Mouse (Mus musculus) megakaryocyte, embryonic 14.5 days (primary cell): ENCODE measurements around the gene Gm13691. TPM values are rescaled to one million over a fixed set of nuclear protein-coding genes. Genes with fewer than 3 reads are reported as not detected.
"Not testable (repeated sequence)": the region's sequence is repeated elsewhere in the genome, so short reads cannot be mapped to it uniquely, and the experiment has no call there.

ENCODE experiments used
- H3K27me3 ChIP-seq: replicated peaks from 2 replicates; pipeline ENCODE3; 2012; ENCODE audit warnings: inconsistent platforms
- H3K36me3 ChIP-seq: replicated peaks from 2 replicates; pipeline ENCODE3; 2012; ENCODE audit warnings: low read length, inconsistent platforms, mixed read lengths
- H3K4me1 ChIP-seq: 2 replicates; pipeline ENCODE4 v1.6.1; 2012; ENCODE audit warnings: inconsistent platforms
- H3K4me3 ChIP-seq: replicated peaks from 2 replicates; pipeline ENCODE3; 2012; ENCODE audit warnings: moderate library complexity, mild to moderate bottlenecking, inconsistent platforms
- H3K9me3 ChIP-seq: 2 replicates; pipeline ENCODE4 v1.6.1; 2012; ENCODE audit warnings: inconsistent platforms
- FLI1 ChIP-seq: IDR thresholded peaks from 2 replicates; pipeline ENCODE4 v1.6.1; 2012; ENCODE audit warnings: low read length, inconsistent platforms, mixed read lengths
- GATA1 ChIP-seq: IDR thresholded peaks from 3 replicates; pipeline ENCODE4 v1.6.1; 2012; ENCODE audit warnings: mixed read lengths, low read length, inconsistent platforms, borderline replicate concordance
- polyA plus RNA-seq: library from polyadenylated mRNA; stranded (reverse); fragments of >175 nt; gene quantifications from 2 replicates; pipeline ENCODE4 v1.2.3, GENCODE M21; 2012; ENCODE audit warnings: low replicate concordance; ENCODE audit not compliant: insufficient read depth

The Gm13691 gene
- polyA plus RNA-seq, 1 experiment, result 0.66 TPM

DNA sequence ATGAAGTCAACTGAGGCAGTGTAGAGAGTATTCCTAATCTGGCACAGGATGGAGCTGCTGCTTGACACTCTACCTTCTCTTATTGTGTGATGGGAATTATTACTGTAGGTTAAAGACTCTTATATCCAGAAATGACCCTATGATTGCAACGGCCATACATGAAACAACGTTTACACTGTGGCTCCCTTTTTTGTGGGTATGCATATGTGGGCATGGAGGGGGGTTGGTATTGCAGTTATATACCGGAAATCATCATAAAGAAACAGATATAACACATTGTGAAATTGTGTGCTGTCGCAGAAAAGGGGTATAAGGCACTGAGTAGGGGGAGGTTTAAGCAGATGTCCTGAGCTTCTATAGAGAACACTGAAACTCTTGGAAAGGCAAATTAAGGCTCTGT lies 45.6 kb downstream of the Gm13691 start:
- H3K4me3 ChIP-seq, result no peak overlapping the region
- TF ChIP-seq FLI1 (no peak), GATA1 (no peak)
- no peaks in the 10 kb centered on the region for H3K36me3 ChIP-seq
- no peaks in the 10 kb centered on the region for H3K9me3 ChIP-seq
- H3K4me1 ChIP-seq, result peaks cover 14% of the 10 kb centered on the region; the same call in 1 of the 2 replicates
- H3K27me3 ChIP-seq, result no peaks in the 10 kb centered on the region

DNA sequence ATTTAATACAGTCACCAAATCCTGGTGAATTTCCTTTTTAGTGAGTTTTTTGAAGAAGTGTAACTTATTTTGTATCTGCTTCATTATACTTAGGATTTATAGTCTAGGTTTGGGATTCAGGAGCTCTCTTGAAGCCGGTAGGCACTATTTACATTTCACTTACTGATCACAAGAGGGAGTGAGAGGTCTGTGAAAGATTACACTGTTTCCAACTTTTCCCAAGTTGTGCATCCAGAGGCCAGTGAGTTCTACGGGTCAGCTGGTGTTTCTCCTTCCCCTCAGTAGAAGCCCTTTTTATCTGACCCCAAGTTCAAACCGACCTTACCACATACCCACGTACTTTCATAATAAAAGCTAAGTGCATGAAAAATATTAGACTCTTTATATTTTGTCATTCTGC lies 47.0 kb downstream of the Gm13691 start:
- TF ChIP-seq FLI1 (no peak), GATA1 (no peak)
- no peaks in the 10 kb centered on the region for H3K9me3 ChIP-seq
- peak overlapping the region; percentile 53 for H3K4me3 ChIP-seq
- no peaks in the 10 kb centered on the region for H3K36me3 ChIP-seq
- peaks cover 20% of the 10 kb centered on the region; the same call in 1 of the 2 replicates for H3K4me1 ChIP-seq
- no peaks in the 10 kb centered on the region for H3K27me3 ChIP-seq

DNA sequence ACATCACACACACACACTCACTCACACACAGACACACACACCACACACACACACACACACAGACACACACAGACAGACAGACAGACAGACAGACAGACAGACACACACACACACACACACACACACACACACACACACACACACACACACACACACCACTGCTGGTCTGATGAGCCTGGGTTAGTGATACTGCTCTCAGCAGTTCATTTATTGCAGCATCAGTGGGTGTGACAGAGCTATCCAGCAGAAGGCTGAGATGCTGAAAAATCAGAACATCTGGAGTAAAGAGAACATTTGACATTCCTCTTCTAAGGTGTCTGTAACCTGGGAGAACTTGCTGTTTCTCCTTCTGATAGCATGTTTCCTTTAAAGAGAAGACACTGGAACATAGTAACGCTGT lies 47.6 kb downstream of the Gm13691 start:
- H3K4me3 ChIP-seq, H3K27me3 ChIP-seq, H3K9me3 ChIP-seq, H3K36me3 ChIP-seq: not testable (repeated sequence)
- peaks cover 20% of the 10 kb centered on the region; the same call in 1 of the 2 replicates for H3K4me1 ChIP-seq

DNA sequence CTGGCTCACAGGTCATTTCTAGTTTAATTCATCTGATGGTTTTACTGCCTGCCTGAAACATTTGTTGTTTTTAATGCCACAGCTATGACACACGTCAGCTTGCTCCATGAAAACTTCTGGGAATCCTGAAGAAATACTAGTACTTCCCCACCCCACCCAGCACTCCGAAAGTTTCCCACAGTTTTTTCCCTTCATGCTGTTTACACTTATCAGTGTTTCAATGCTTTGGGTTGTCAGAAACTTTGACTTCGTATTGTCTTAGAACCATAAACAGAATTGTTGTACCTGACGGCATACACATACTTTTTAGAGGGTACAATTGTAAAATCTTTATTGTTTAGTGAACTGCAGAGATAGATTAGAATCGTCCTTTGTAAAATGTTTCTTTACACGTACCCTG lies 48.9 kb downstream of the Gm13691 start:
- H3K9me3 ChIP-seq, result no peaks in the 10 kb centered on the region

More for the DNA sequence above, 48.9 kb downstream of the Gm13691 start:
- Histone ChIP-seq H3K27me3 (no peaks in the 10 kb centered on the region), H3K36me3 (no peaks in the 10 kb centered on the region), H3K4me3 (no peak overlapping the region), H3K4me1 (peaks cover 20% of the 10 kb centered on the region; the same call in 1 of the 2 replicates)
- TF ChIP-seq GATA1, result no peak
- no peak for TF ChIP-seq FLI1

Other genes with a start within 250 kb of the Gm13691 start
- gene Fam171b, start 177.9 kb upstream of the Gm13691 start, polyA plus RNA-seq, result not detected in 2 replicates
- gene Zswim2, start 49.3 kb upstream of the Gm13691 start, polyA plus RNA-seq, result not detected in 2 replicates
- 0.66 TPM in 1 of 2 replicates, not detected in the other for gene Gm13698, start 34.9 kb upstream of the Gm13691 start, polyA plus RNA-seq
- 0.66 TPM in 1 of 2 replicates, not detected in the other for gene Gm13693, start 29.1 kb upstream of the Gm13691 start, polyA plus RNA-seq
- gene Gm13695, start 23.2 kb upstream of the Gm13691 start, polyA plus RNA-seq, result not detected in 2 replicates
- 0.66 TPM in 1 of 2 replicates, not detected in the other for gene Gm13696, start 17.4 kb upstream of the Gm13691 start, polyA plus RNA-seq
- 0.66 TPM in 1 of 2 replicates, not detected in the other for gene Gm13694, start 11.6 kb upstream of the Gm13691 start, polyA plus RNA-seq
- gene Gm13697, start 5.8 kb upstream of the Gm13691 start, polyA plus RNA-seq, result 0.66 TPM in 1 of 2 replicates, not detected in the other